Mouse (Mus musculus): ENCODE results near the gene Eva1b. TPM values are rescaled to one million over a fixed set of nuclear protein-coding genes. Genes with fewer than 3 reads are reported as not detected.
A peak's percentile ranks its signal among the peaks of the same experiment; 100 is the strongest.
"Not testable (repeated sequence)": the region's sequence is repeated elsewhere in the genome, so short reads cannot be mapped to it uniquely, and the experiment has no call there.

Eva1b gene
- total RNA-seq, 2 experiments from 2014 or later, result 6.8 to 8.0 TPM

GRCm38 (mm10) chr4:126150297-126150948, 2.9 kb downstream of the Eva1b start:
- intact Hi-C loops (cut with DNase I), result no loop called here
- peak in 1 of 2 experiments; percentile 89 for DNase-seq (ENCODE audit: extremely low spot score in 1 of 2, low spot score in 2 of 2)

- no peak for DNase-seq (ENCODE audit: extremely low spot score in 1 of 2, low spot score in 2 of 2)
- intact Hi-C loops (cut with DNase I), result no loop called here
These were observed 3.4 kb downstream of the Eva1b start for GRCm38 (mm10) chr4:126150949-126151320.

GRCm38 (mm10) chr4:126151701-126152440, 4.3 kb downstream of the Eva1b start:
- DNase-seq (ENCODE audit: extremely low spot score in 1 of 2, low spot score in 2 of 2), result no peak
- intact Hi-C loops (cut with DNase I), result no loop called here

- DNase-seq (ENCODE audit: extremely low spot score in 1 of 2, low spot score in 2 of 2), result no peak
- intact Hi-C loops (cut with DNase I), result no loop called here
These were observed 5.3 kb downstream of the Eva1b start for GRCm38 (mm10) chr4:126152864-126153263.

- no peak for DNase-seq (ENCODE audit: extremely low spot score in 1 of 2, low spot score in 2 of 2)
- intact Hi-C loops (cut with DNase I), result no loop called here
These were observed 7.6 kb downstream of the Eva1b start for GRCm38 (mm10) chr4:126155183-126155582.

GRCm38 (mm10) chr4:126155869-126156268, 8.3 kb downstream of the Eva1b start:
- intact Hi-C loops (cut with DNase I), result no loop called here
- DNase-seq (ENCODE audit: extremely low spot score in 1 of 2, low spot score in 2 of 2), result no peak

- intact Hi-C loops (cut with DNase I), result no loop called here
- DNase-seq (ENCODE audit: extremely low spot score in 1 of 2, low spot score in 2 of 2), result no peak
These were observed 9.1 kb downstream of the Eva1b start for GRCm38 (mm10) chr4:126156617-126157016.

- intact Hi-C loops (cut with DNase I), result no loop called here
These were observed 10.0 kb downstream of the Eva1b start for GRCm38 (mm10) chr4:126157562-126157961.

GRCm38 (mm10) chr4:126159455-126159854, 11.9 kb downstream of the Eva1b start:
- intact Hi-C loops (cut with DNase I), result no loop called here
- peak; percentile 44 to 59 for DNase-seq (ENCODE audit: extremely low spot score in 1 of 2, low spot score in 2 of 2)

More at GRCm38 (mm10) chr4:126157562-126157961, 10.0 kb downstream of the Eva1b start:
- DNase-seq (ENCODE audit: extremely low spot score in 1 of 2, low spot score in 2 of 2), result no peak

GRCm38 (mm10) chr4:126160981-126161380, 13.4 kb downstream of the Eva1b start:
- no peak for DNase-seq (ENCODE audit: extremely low spot score in 1 of 2, low spot score in 2 of 2)
- intact Hi-C loops (cut with DNase I), result no loop called here

- intact Hi-C loops (cut with DNase I), result no loop called here
- no peak for DNase-seq (ENCODE audit: extremely low spot score in 1 of 2, low spot score in 2 of 2)
These were observed 13.9 kb downstream of the Eva1b start for GRCm38 (mm10) chr4:126161456-126161855.

- intact Hi-C loops (cut with DNase I), result no loop called here
These were observed 14.4 kb downstream of the Eva1b start for GRCm38 (mm10) chr4:126161986-126162385.

GRCm38 (mm10) chr4:126162544-126163066, 15.1 kb downstream of the Eva1b start:
- peak; percentile 79 to 95 for DNase-seq (ENCODE audit: extremely low spot score in 1 of 2, low spot score in 2 of 2)
- intact Hi-C loops (cut with DNase I), result no loop called here

More at GRCm38 (mm10) chr4:126161986-126162385, 14.4 kb downstream of the Eva1b start:
- no peak for DNase-seq (ENCODE audit: extremely low spot score in 1 of 2, low spot score in 2 of 2)

- intact Hi-C loops (cut with DNase I), result no loop called here
- DNase-seq (ENCODE audit: extremely low spot score in 1 of 2, low spot score in 2 of 2), result peak in 1 of 2 experiments; percentile 44
These were observed 15.6 kb downstream of the Eva1b start, which contains the start of gene Sh3d21 for GRCm38 (mm10) chr4:126163067-126163659. TSS of gene Sh3d21 (minus strand) at chr4:126163491.

GRCm38 (mm10) chr4:126163685-126164084, 16.1 kb downstream of the Eva1b start:
- no peak for DNase-seq (ENCODE audit: extremely low spot score in 1 of 2, low spot score in 2 of 2)
- intact Hi-C loops (cut with DNase I), result no loop called here

GRCm38 (mm10) chr4:126165092-126165491, 17.5 kb downstream of the Eva1b start:
- intact Hi-C loops (cut with DNase I); DNase-seq (ENCODE audit: extremely low spot score in 1 of 2, low spot score in 2 of 2): not testable (repeated sequence)

- intact Hi-C loops (cut with DNase I), result no loop called here
- no peak for DNase-seq (ENCODE audit: extremely low spot score in 1 of 2, low spot score in 2 of 2)
These were observed 18.5 kb downstream of the Eva1b start for GRCm38 (mm10) chr4:126166084-126166483.

GRCm38 (mm10) chr4:126168851-126169250, 21.3 kb downstream of the Eva1b start:
- intact Hi-C loops (cut with DNase I), result no loop called here

GRCm38 (mm10) chr4:126170737-126171136, 23.2 kb downstream of the Eva1b start:
- intact Hi-C loops (cut with DNase I); DNase-seq (ENCODE audit: extremely low spot score in 1 of 2, low spot score in 2 of 2): not testable (repeated sequence)

More at GRCm38 (mm10) chr4:126168851-126169250, 21.3 kb downstream of the Eva1b start:
- no peak for DNase-seq (ENCODE audit: extremely low spot score in 1 of 2, low spot score in 2 of 2)
